ENCODE assay signal across 16 mouse cellular contexts in the genomic region with DNA sequence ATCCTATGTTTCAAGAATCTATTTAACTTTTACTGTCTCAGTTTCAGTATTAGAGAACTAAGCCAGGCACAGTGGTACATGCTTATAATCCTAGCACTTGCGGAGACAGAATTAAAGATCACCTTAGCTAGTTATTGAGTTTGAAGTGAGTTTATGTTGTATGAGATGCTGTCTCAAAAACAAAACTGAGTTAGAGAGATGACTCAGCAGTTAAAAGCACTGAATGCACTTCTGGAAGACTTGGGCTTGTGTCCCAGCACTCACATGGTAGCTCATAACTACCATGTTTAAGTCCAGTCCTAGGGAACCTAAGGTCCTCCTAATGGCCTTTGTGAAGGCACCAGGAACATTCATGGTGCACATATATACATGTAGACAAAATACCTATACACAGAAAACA.
"Had no signal": no experiment of that assay in that cellular context is flagged by ENCODE, and none has a peak within 500 bp of the region (broad histone marks: within the 10 kb centered on the region; RNA-seq: fewer than 3 reads in every experiment).

No protein-coding gene starts in this region.

- H3K4me1 ChIP-seq: limb, embryonic 12.5 days; lung, embryonic 15.5 days; neural tube, embryonic 13.5 days had no signal

- DNase-seq: kidney, adult 11 months; kidney, adult 9 months; kidney, postnatal 36 days; layer of hippocampus, adult 9-11 months; layer of hippocampus, postnatal 36 days; lung, postnatal 14 days; retina, postnatal 1 day; thymus, postnatal 4 days had no signal

- H3K9me3 ChIP-seq: limb, embryonic 12.5 days; lung, embryonic 15.5 days; megakaryocyte, embryonic 14.5 days; neural tube, embryonic 13.5 days had no signal

- H3K36me3 ChIP-seq: limb, embryonic 12.5 days; lung, embryonic 15.5 days had no signal

- H3K4me3 ChIP-seq: limb, embryonic 12.5 days; lung, embryonic 15.5 days; megakaryocyte, embryonic 14.5 days; neural tube, embryonic 13.5 days had no signal

- H3K27ac ChIP-seq: kidney, postnatal 0 days; limb, embryonic 12.5 days; lung, embryonic 15.5 days; macrophage; neural tube, embryonic 13.5 days had no signal

- H3K9ac ChIP-seq: limb, embryonic 12.5 days; lung, embryonic 15.5 days; neural tube, embryonic 13.5 days had no signal

- H3K27me3 ChIP-seq: limb, embryonic 12.5 days; lung, embryonic 15.5 days; megakaryocyte, embryonic 14.5 days; neural tube, embryonic 13.5 days had no signal

- H3K4me2 ChIP-seq: limb, embryonic 12.5 days; lung, embryonic 15.5 days; midbrain, embryonic 11.5 days; neural tube, embryonic 13.5 days had no signal

- ATAC-seq: midbrain, embryonic 16.5 days had no signal
